Comparison of ENCODE assay signal across 8 mouse cellular contexts in genomic region chr14:31781309-31782049, GRCm38 (mm10). TPM values are rescaled to one million over a fixed set of nuclear protein-coding genes. Genes with fewer than 3 reads are reported as not detected.
DNase-seq lines count a peak whose midpoint lies in the region; ATAC-seq and TF ChIP-seq lines count a peak whose summit lies in the region.

No protein-coding gene starts in this region.

- H3K79me3 ChIP-seq in C2C12 (ENCODE audit: low read depth), result peaks cover 72% of the 10 kb centered on the region

- peak overlapping the region; percentile 42 for H3ac ChIP-seq in C2C12 (ENCODE audit: control insufficient read depth, insufficient read length, low read depth)

- H3K27ac ChIP-seq in embryonic facial prominence, embryonic 12.5 days, result peak overlapping the region; percentile 80
- H3K27ac ChIP-seq in heart, adult 2 months, result peak overlapping the region; percentile 79
- H3K27ac ChIP-seq in kidney, embryonic 14.5 days (ENCODE audit: low read depth, low read length), result peak overlapping the region; percentile 53; the same call in 1 of the 2 replicates
- peak overlapping the region; percentile 53; the same call in 1 of the 2 replicates for H3K27ac ChIP-seq in limb, embryonic 14.5 days (replicated peaks; ENCODE audit: low read depth, low read length)
- H3K27ac ChIP-seq in midbrain, embryonic 16.5 days (ENCODE audit: low read length), result peak overlapping the region; percentile 83
- H3K27ac ChIP-seq in stomach, postnatal 0 days (replicated peaks), result peak overlapping the region; percentile 88

- peaks cover 94% of the 10 kb centered on the region for H3K79me2 ChIP-seq in C2C12 (ENCODE audit: control insufficient read depth, insufficient read depth)
- H3K79me2 ChIP-seq in heart, adult 2 months (replicated peaks; ENCODE audit: control insufficient read depth, insufficient read depth, low read length), result no peaks in the 10 kb centered on the region; the same call in 1 of the 2 replicates

- peaks cover 7% of the 10 kb centered on the region for H3K36me3 ChIP-seq in C2C12 (ENCODE audit: control insufficient read depth, insufficient read depth)
- H3K36me3 ChIP-seq in embryonic facial prominence, embryonic 12.5 days, result no peaks in the 10 kb centered on the region
- peaks cover 5% of the 10 kb centered on the region for H3K36me3 ChIP-seq in heart, adult 2 months (ENCODE audit: control insufficient read depth, insufficient read depth, low read length)
- H3K36me3 ChIP-seq in kidney, embryonic 14.5 days (ENCODE audit: control insufficient read depth, insufficient read depth, low read length), result no peaks in the 10 kb centered on the region
- no peaks in the 10 kb centered on the region for H3K36me3 ChIP-seq in limb, embryonic 14.5 days (ENCODE audit: control insufficient read depth, insufficient read depth, low read length)
- no peaks in the 10 kb centered on the region for H3K36me3 ChIP-seq in midbrain, embryonic 16.5 days (ENCODE audit: control insufficient read depth, insufficient read depth, low read length)
- no peaks in the 10 kb centered on the region for H3K36me3 ChIP-seq in stomach, postnatal 0 days (ENCODE audit: control insufficient read depth, insufficient read depth, low read length)

- H3K9me3 ChIP-seq in embryonic facial prominence, embryonic 12.5 days, result no peaks in the 10 kb centered on the region
- no peaks in the 10 kb centered on the region for H3K9me3 ChIP-seq in kidney, embryonic 14.5 days (ENCODE audit: control insufficient read depth, low read length)
- H3K9me3 ChIP-seq in limb, embryonic 14.5 days (ENCODE audit: control insufficient read depth, low read length), result no peaks in the 10 kb centered on the region
- H3K9me3 ChIP-seq in midbrain, embryonic 16.5 days (replicated peaks; ENCODE audit: control insufficient read depth, low read length, poor library complexity, severe bottlenecking), result no peaks in the 10 kb centered on the region
- H3K9me3 ChIP-seq in stomach, postnatal 0 days (ENCODE audit: control insufficient read depth, low read length), result no peaks in the 10 kb centered on the region

- peak; percentile 54 for DNase-seq in adrenal gland, postnatal 14 days
- DNase-seq in heart, adult 2 months, result peak; percentile 60
- DNase-seq in limb, embryonic 14.5 days (ENCODE audit: low spot score), result peak; percentile 48
- DNase-seq in stomach, postnatal 0 days (ENCODE audit: low spot score), result peak; percentile 19

- no peak for TF ChIP-seq CTCF in C2C12 (IDR thresholded peaks at IDR 0.05; ENCODE audit: control insufficient read depth, insufficient read depth, insufficient read length)
- 0 out of 2 replicates have a peak, but pooled peaks have one; percentile 4 for TF ChIP-seq CTCF in heart, adult 2 months (IDR thresholded peaks at IDR 0.05)
- peak; percentile 23; the same call in 1 of the 2 replicates for TF ChIP-seq CTCF in stomach, postnatal 0 days (IDR thresholded peaks at IDR 0.05; ENCODE audit: low read depth)

- intact Hi-C loops in heart, adult 2 months (cut with DNase I), result no loop called here

- H3K4me3 ChIP-seq in C2C12 (ENCODE audit: insufficient read depth, poor library complexity, severe bottlenecking), result peak overlapping the region; percentile 56
- peak overlapping the region; percentile 24 for H3K4me3 ChIP-seq in embryonic facial prominence, embryonic 12.5 days
- H3K4me3 ChIP-seq in heart, adult 2 months, result peak overlapping the region; percentile 47
- no peak overlapping the region; the same call in 1 of the 2 replicates for H3K4me3 ChIP-seq in kidney, embryonic 14.5 days (ENCODE audit: low read length)
- peak overlapping the region; percentile 24 for H3K4me3 ChIP-seq in limb, embryonic 14.5 days (replicated peaks; ENCODE audit: low read length)
- peak overlapping the region; percentile 33 for H3K4me3 ChIP-seq in midbrain, embryonic 16.5 days (ENCODE audit: low read depth, low read length)
- peak overlapping the region; percentile 35 for H3K4me3 ChIP-seq in stomach, postnatal 0 days (ENCODE audit: low read depth, low read length)

- TF ChIP-seq POLR2A in heart, adult 2 months (IDR thresholded peaks at IDR 0.05; ENCODE audit: insufficient read depth, low read depth, low read length), result no peak; the same call in 1 of the 2 replicates
- no peak for TF ChIP-seq POLR2A in limb, embryonic 14.5 days (IDR thresholded peaks at IDR 0.05; ENCODE audit: borderline replicate concordance, extremely low read depth, insufficient read depth, insufficient read length)

- 19% methylated on average over 11 of the region's 11 CpGs for WGBS in embryonic facial prominence, embryonic 12.5 days
- 4% methylated on average over 11 of the region's 11 CpGs for WGBS in heart, adult 2 months
- WGBS in kidney, embryonic 14.5 days, result 41% methylated on average over 11 of the region's 11 CpGs
- WGBS in limb, embryonic 14.5 days, result 16% methylated on average over 11 of the region's 11 CpGs
- 6% methylated on average over 11 of the region's 11 CpGs for WGBS in midbrain, embryonic 16.5 days
- 31% methylated on average over 11 of the region's 11 CpGs for WGBS in stomach, postnatal 0 days

- H3K4me1 ChIP-seq in embryonic facial prominence, embryonic 12.5 days, result peaks cover 22% of the 10 kb centered on the region
- peaks cover 2% of the 10 kb centered on the region for H3K4me1 ChIP-seq in heart, adult 2 months (ENCODE audit: control insufficient read depth, insufficient read depth, low read length)
- peaks cover 3% of the 10 kb centered on the region; the same call in 1 of the 2 replicates for H3K4me1 ChIP-seq in kidney, embryonic 14.5 days (ENCODE audit: control insufficient read depth, insufficient read depth, low read length)
- peaks cover 20% of the 10 kb centered on the region for H3K4me1 ChIP-seq in limb, embryonic 14.5 days (ENCODE audit: control insufficient read depth, insufficient read depth, low read length)
- H3K4me1 ChIP-seq in midbrain, embryonic 16.5 days (ENCODE audit: control insufficient read depth, insufficient read depth, low read length), result peaks cover 24% of the 10 kb centered on the region
- H3K4me1 ChIP-seq in stomach, postnatal 0 days (replicated peaks; ENCODE audit: control insufficient read depth, insufficient read depth), result no peaks in the 10 kb centered on the region

- peak overlapping the region; percentile 42 for H3K9ac ChIP-seq in embryonic facial prominence, embryonic 12.5 days
- peak overlapping the region; percentile 80 for H3K9ac ChIP-seq in heart, adult 2 months (ENCODE audit: low read depth, low read length)
- no peak overlapping the region for H3K9ac ChIP-seq in kidney, embryonic 14.5 days (ENCODE audit: low read depth, low read length)
- H3K9ac ChIP-seq in limb, embryonic 14.5 days (ENCODE audit: low read depth, low read length, severe bottlenecking), result peak overlapping the region; percentile 49
- peak overlapping the region; percentile 60 for H3K9ac ChIP-seq in midbrain, embryonic 16.5 days (ENCODE audit: low read depth, low read length)
- peak overlapping the region; percentile 28 for H3K9ac ChIP-seq in stomach, postnatal 0 days (ENCODE audit: low read length)

- TF ChIP-seq EP300 in heart, adult 2 months (IDR thresholded peaks at IDR 0.05; ENCODE audit: insufficient read depth, low read depth, low read length), result 0 out of 2 replicates have a peak, but pooled peaks have one; percentile 19
- TF ChIP-seq EP300 in stomach, postnatal 0 days (optimal IDR thresholded peaks at IDR 0.05), result no peak

- no peak for ATAC-seq in embryonic facial prominence, embryonic 12.5 days (ENCODE audit: insufficient number of reproducible peaks, insufficient read depth, low FRiP score, low TSS enrichment)
- no peak for ATAC-seq in kidney, embryonic 14.5 days (ENCODE audit: low FRiP score, low TSS enrichment)
- peak; percentile 49; the same call in 1 of the 2 replicates for ATAC-seq in limb, embryonic 14.5 days (ENCODE audit: low FRiP score, low read depth)
- peak; percentile 76 for ATAC-seq in midbrain, embryonic 16.5 days
- ATAC-seq in stomach, postnatal 0 days (ENCODE audit: low FRiP score, low TSS enrichment), result no peak; the same call in 1 of the 2 replicates

- peak overlapping the region; percentile 45 for H3K4me2 ChIP-seq in embryonic facial prominence, embryonic 12.5 days (replicated peaks)
- peak overlapping the region; percentile 13 for H3K4me2 ChIP-seq in kidney, embryonic 14.5 days (replicated peaks; ENCODE audit: low read depth, low read length)
- H3K4me2 ChIP-seq in limb, embryonic 14.5 days (replicated peaks; ENCODE audit: low read depth, low read length, severe bottlenecking), result peak overlapping the region; percentile 48
- peak overlapping the region; percentile 61 for H3K4me2 ChIP-seq in midbrain, embryonic 16.5 days (ENCODE audit: low read length)
- H3K4me2 ChIP-seq in stomach, postnatal 0 days (replicated peaks; ENCODE audit: low read depth), result peak overlapping the region; percentile 54

- H3K27me3 ChIP-seq in C2C12 (ENCODE audit: control insufficient read depth, insufficient read depth, insufficient read length), result no peaks in the 10 kb centered on the region
- H3K27me3 ChIP-seq in embryonic facial prominence, embryonic 12.5 days, result no peaks in the 10 kb centered on the region
- no peaks in the 10 kb centered on the region for H3K27me3 ChIP-seq in heart, adult 2 months (ENCODE audit: control insufficient read depth, insufficient read depth, low read length)
- no peaks in the 10 kb centered on the region for H3K27me3 ChIP-seq in kidney, embryonic 14.5 days (ENCODE audit: control insufficient read depth, insufficient read depth, low read length)
- no peaks in the 10 kb centered on the region for H3K27me3 ChIP-seq in limb, embryonic 14.5 days (ENCODE audit: control insufficient read depth, insufficient read depth, low read length)
- no peaks in the 10 kb centered on the region for H3K27me3 ChIP-seq in midbrain, embryonic 16.5 days (ENCODE audit: control insufficient read depth, insufficient read depth, low read depth, low read length)
- no peaks in the 10 kb centered on the region for H3K27me3 ChIP-seq in stomach, postnatal 0 days (ENCODE audit: control insufficient read depth, insufficient read depth, low read length)

TF ChIP-seq in C2C12, 6 proteins besides CTCF, POLR2A, EP300 and RAD21:
- TF ChIP-seq MAX (IDR thresholded peaks at IDR 0.05), result no peak
- peak; percentile 14 for TF ChIP-seq USF1 (IDR thresholded peaks at IDR 0.05; ENCODE audit: low read depth)

RNA-seq across cellular contexts. Expression of gene Ankrd28, which starts 49.0 kb away (rescaled TPM):
- polyA plus RNA-seq in C2C12 (2012; fragmentation: generic; extraction: Trizol), result 11.6 TPM
- 25.1 and 26.0 TPM in 2 replicates for total RNA-seq in adrenal gland, postnatal 14 days (2021)
- polyA plus RNA-seq in embryonic facial prominence, embryonic 12.5 days (2016; fragmentation: Nextera tagmentation; extraction: Ambion mirVana), result 9.9 and 11.0 TPM in 2 replicates
- total RNA-seq in heart, adult 2 months (2021), result 10 to 100 TPM; 22.1 to 27.7 TPM
- 6.6 and 17.4 TPM in 2 replicates for polyA plus RNA-seq in heart, adult 2 months (2012; rRNA removed)
- 5.9 and 11.0 TPM in 2 replicates for polyA plus RNA-seq in kidney, embryonic 14.5 days (2014; fragmentation: Nextera tagmentation; extraction: Ambion mirVana)
- polyA plus RNA-seq in limb, embryonic 14.5 days (2012; rRNA removed), result 16.6 and 17.2 TPM in 2 replicates
- polyA plus RNA-seq in limb, embryonic 14.5 days (2014; fragmentation: Nextera tagmentation; extraction: Ambion mirVana), result 11.7 and 12.7 TPM in 2 replicates
- polyA plus RNA-seq in midbrain, embryonic 16.5 days (2015; fragmentation: Nextera tagmentation; extraction: Ambion mirVana), result 9.4 and 10.1 TPM in 2 replicates
- polyA plus RNA-seq in stomach, postnatal 0 days (2015; fragmentation: Nextera tagmentation; extraction: Ambion mirVana), result 3.6 and 4.0 TPM in 2 replicates

Comparison
In these comparisons a context has a peak if more than half of its experiments do, and no peak if none do; other contexts are left out.
1. ATAC-seq: peak in limb, embryonic 14.5 days (single experiment) and midbrain, embryonic 16.5 days (single experiment); none in embryonic facial prominence, embryonic 12.5 days (single experiment), kidney, embryonic 14.5 days (single experiment) and stomach, postnatal 0 days (single experiment).
2. Peak in every context shown above with its lines, with median percentiles within 50 percentile points of each other: DNase-seq, H3K27ac ChIP-seq and H3K4me2 ChIP-seq.